Mouse (Mus musculus) bone marrow, adult 2 months (tissue): ENCODE data around the gene Samsn1. TPM values are rescaled to one million over a fixed set of nuclear protein-coding genes. Genes with fewer than 3 reads are reported as not detected.

Experiments
- H3K27ac ChIP-seq: fragments of 200-500 bp; 2 replicates; pipeline ENCODE4 v1.5.1; 2012; ENCODE audit warnings: low read depth, mild to moderate bottlenecking, control low read depth, inconsistent platforms, low read length; ENCODE audit not compliant: control insufficient read depth, poor library complexity, insufficient read depth
- H3K4me1 ChIP-seq: fragments of 200-500 bp; 2 replicates; pipeline ENCODE4 v1.6.1; 2011; ENCODE audit warnings: low read length; ENCODE audit not compliant: control insufficient read depth, insufficient read depth
- H3K4me3 ChIP-seq: fragments of 200-500 bp; replicated peaks from 2 replicates; pipeline ENCODE3; 2011; ENCODE audit warnings: mild to moderate bottlenecking, low read depth, low read length, control low read depth; ENCODE audit not compliant: control insufficient read depth
- CTCF ChIP-seq: fragments of 200-500 bp; IDR thresholded peaks from 2 replicates; pipeline ENCODE4 v1.5.1; 2011; ENCODE audit warnings: low read length, control low read depth; ENCODE audit not compliant: control insufficient read depth, insufficient read depth
- POLR2A ChIP-seq: fragments of 200-500 bp; IDR thresholded peaks from 2 replicates; pipeline ENCODE4 v1.6.1; 2011; ENCODE audit warnings: low read depth, mild to moderate bottlenecking, control low read depth, low read length, borderline replicate concordance; ENCODE audit not compliant: control insufficient read depth
- WGBS: fragments of 180-500 bp; shearing (Covaris S2); methylation state at CpG from one replicate; pipeline ENCODE4 v1.1.7; 2018; 5-methylcytosine and 5-hydroxymethylcytosine counted together
- polyA plus RNA-seq: library from polyadenylated mRNA; stranded (reverse); fragments of >200 nt; gene quantifications from 2 replicates; pipeline ENCODE4 v1.2.4, GENCODE M21; 2011; ENCODE audit warnings: low replicate concordance; ENCODE audit not compliant: missing spikeins, insufficient read depth, insufficient read length

The Samsn1 gene
- polyA plus RNA-seq, 1 experiment = 13.2 TPM

- H3K27ac ChIP-seq = no peak overlapping the region
- no peak overlapping the region for H3K4me3 ChIP-seq
- 42% methylated on average over 5 of the region's 5 CpGs for WGBS
- no peak for TF ChIP-seq CTCF
- TF ChIP-seq POLR2A = no peak
- no peaks in the 10 kb centered on the region for H3K4me1 ChIP-seq
Measured at GRCm38 (mm10) chr16:75977798-75978197, 44.3 kb downstream of the Samsn1 start.

DNA sequence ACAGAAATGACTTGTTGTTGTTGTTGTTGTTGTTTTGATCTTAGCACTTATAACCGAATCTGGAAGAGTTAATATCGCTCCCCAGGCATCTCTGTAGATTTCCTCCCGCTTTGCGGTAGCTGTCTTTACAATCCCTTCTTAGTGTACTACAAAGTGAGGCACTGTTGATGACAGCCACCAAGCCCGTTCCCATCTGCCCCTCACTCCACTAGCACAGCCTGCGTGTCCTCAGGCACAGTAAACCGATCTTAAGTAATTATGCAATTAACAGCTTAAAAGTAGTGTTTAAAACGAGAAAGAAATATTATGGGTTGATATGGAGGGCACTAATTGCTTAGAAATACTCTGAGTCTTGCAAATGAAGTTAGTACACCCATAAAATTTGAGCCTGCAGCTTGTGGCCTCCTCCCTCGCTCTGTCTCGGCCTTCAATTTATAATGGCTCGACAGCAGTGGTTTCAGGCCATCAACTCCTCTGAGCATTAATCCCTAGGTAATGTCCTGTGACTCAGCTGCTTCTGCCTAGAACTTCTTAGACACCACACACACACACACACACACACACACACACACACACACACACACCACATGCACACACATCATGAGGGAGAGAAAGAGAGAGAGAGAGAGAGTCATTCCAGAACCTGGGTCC, 46.3 kb downstream of the Samsn1 start:
- 89% methylated on average over 11 of the region's 11 CpGs for WGBS
- no peak overlapping the region for H3K27ac ChIP-seq

GRCm38 (mm10) chr16:75970266-75970998, 51.6 kb downstream of the Samsn1 start:
- WGBS = 82% methylated on average over 6 of the region's 6 CpGs
- TF ChIP-seq POLR2A (no peak), CTCF (no peak)
- Histone ChIP-seq H3K27ac (no peak overlapping the region), H3K4me1 (no peaks in the 10 kb centered on the region), H3K4me3 (no peak overlapping the region)

More for the DNA sequence above, 46.3 kb downstream of the Samsn1 start:
- Histone ChIP-seq H3K4me1 (no peaks in the 10 kb centered on the region), H3K4me3 (no peak overlapping the region)
- TF ChIP-seq CTCF = no peak
- TF ChIP-seq POLR2A = no peak

DNA sequence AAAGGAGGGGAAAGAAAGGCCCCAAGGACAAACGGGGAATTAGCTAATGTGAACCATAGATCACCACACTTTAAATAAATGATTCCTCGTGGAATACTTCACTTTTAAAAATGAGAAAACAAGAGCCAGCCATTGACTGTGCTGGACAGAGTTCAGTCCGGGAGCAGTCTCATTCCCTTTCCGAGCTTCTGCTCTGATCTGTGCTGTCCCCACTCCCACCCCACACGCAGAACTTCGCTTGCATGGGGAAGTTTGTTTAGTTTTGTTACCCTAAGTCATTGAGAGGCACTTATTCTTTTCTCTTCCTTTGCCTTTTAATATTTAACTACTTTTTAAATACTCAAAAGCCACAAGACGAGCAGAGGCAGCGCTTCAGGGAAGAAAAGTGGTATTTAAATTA, 60.1 kb downstream of the Samsn1 start:
- no peak overlapping the region for H3K4me3 ChIP-seq
- TF ChIP-seq POLR2A (no peak), CTCF (no peak)
- peaks cover 1% of the 10 kb centered on the region; the same call in 1 of the 2 replicates for H3K4me1 ChIP-seq
- no peak overlapping the region for H3K27ac ChIP-seq
- 71% methylated on average over 8 of the region's 8 CpGs for WGBS

DNA sequence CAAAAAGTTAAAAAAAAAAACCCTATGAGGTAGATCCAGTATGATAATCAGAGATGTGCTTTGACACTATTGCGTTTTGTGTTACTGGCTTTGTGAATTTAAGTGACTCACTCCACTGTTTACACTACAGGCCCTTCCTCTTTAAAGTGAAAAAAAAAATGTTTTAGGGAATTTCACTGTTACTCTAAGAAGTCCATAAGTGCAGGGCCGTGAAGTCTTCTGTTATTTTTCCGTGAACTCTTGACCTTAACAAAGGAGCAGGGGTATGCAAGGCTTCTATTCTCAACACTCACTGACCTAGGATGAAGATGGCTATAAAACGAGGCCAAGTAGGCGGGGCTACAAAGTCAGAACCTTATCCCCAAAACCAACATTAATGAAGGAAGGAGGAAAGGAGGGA, 60.6 kb downstream of the Samsn1 start:
- Histone ChIP-seq H3K27ac (no peak overlapping the region), H3K4me3 (no peak overlapping the region), H3K4me1 (peaks cover 1% of the 10 kb centered on the region; the same call in 1 of the 2 replicates)
- no peak for TF ChIP-seq CTCF
- no peak for TF ChIP-seq POLR2A
- WGBS = 56% methylated on average over 5 of the region's 5 CpGs

DNA sequence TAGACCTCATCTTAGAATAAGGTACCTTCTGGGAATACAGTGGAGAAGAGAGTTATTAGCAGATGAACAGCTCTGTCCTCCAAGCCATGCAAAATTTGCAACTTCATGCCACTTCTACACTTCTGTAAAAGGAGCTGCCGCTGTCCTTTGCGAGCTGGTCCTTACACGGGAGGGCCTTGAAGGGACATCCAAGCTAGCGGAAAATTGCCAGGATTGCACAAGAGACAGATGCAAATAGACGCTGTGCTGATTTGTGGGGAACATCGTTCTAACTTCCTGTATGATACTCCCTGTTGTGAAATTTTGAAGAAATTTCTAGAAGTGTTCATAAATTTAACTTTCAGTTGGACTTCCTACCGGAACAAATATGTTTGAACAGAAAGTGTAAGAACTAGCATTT, 61.0 kb downstream of the Samsn1 start:
- TF ChIP-seq CTCF (no peak), POLR2A (no peak)
- Histone ChIP-seq H3K27ac (no peak overlapping the region), H3K4me1 (peaks cover 1% of the 10 kb centered on the region; the same call in 1 of the 2 replicates), H3K4me3 (no peak overlapping the region)
- 28% methylated on average over 7 of the region's 7 CpGs for WGBS

DNA sequence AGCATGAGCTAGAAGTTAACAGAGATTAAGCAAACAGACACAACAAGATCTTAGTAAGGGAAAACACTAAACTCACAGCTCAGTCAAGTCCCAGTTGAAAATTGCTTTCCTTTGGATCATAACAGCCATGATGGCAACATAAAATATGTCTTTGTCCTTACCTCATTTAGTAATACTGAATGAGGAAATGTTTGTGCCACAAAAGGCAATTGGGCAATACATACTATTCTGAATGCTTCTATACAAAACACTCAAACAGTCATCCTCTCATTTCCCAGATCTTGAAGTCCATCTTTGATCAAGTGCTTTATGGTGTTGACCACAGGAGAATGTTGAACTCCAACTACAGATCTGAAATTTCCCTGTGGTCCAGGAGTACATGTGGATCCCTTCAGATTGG, 88.7 kb downstream of the Samsn1 start:
- Histone ChIP-seq H3K4me1 (peaks cover 3% of the 10 kb centered on the region), H3K27ac (no peak overlapping the region), H3K4me3 (no peak overlapping the region)
- TF ChIP-seq POLR2A = no peak
- TF ChIP-seq CTCF = no peak

GRCm38 (mm10) chr16:75930222-75930553, 91.9 kb downstream of the Samsn1 start:
- Histone ChIP-seq H3K27ac (no peak overlapping the region; the same call in 1 of the 2 replicates), H3K4me3 (no peak overlapping the region), H3K4me1 (peaks cover 3% of the 10 kb centered on the region)
- 56% methylated on average over 4 of the region's 4 CpGs for WGBS
- TF ChIP-seq POLR2A (no peak), CTCF (no peak)
